Mouse (Mus musculus) 3T3-L1 (cell line): ENCODE results near the gene St6galnac3.
A peak's percentile ranks its signal among the peaks of the same experiment; 100 is the strongest.

Experiments
- DNase-seq: peaks from one replicate; pipeline ENCODE4 v3.0.0-alpha.2; 2015; ENCODE audit warnings: low read depth, low spot score

The St6galnac3 gene

GRCm38 (mm10) chr3:153516848-153517247 is 208.1 kb downstream of the St6galnac3 start:
- DNase-seq, result no peak

DNA sequence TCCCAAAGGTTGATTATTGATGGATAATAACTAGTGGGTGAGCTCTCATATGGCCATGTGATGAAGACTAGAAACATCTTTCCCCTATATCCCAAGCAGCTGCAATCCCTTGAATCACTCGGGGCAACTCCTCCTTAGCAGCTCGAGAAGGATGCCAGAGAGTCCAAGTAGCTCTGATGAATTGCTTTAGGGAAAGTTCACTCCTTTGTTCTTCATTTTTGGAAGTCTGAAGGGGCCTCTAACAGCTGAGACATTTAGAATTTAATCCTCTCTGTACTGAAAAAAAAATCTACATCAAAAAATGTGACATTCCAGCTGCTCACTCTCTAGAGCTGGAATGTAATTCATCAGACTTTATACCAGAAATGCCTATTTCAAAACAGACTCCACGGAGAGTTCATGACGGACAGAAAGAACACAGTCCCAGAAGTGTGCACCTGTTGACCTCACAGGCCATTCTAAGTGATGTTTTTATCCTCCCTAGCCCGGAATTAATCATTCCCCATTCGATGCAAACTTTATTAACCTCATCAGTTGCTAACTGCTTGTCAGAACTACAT is 211.4 kb downstream of the St6galnac3 start:
- no peak for DNase-seq

- no peak for DNase-seq
These were observed 212.4 kb downstream of the St6galnac3 start for GRCm38 (mm10) chr3:153512545-153512944.

DNA sequence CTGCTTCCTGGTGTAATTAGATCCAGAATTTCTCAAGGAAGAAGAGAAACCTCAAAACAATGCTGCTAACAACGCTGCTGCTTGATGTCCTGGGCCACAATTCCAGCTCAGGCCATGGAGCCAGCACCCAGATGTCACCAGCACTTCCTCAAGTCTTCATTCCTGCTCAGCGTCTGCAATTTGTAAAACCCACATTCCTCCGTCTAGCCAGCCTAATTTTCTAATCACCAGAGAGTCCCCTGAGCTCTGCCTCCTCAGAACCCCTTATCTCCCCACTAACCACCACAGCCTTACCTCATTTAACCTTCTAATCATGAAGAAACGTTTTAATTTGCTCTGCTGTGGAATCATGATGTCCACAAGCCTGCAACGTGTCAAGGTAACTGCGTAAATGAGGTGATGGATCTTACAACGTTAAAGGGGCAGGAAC is 213.8 kb downstream of the St6galnac3 start:
- no peak for DNase-seq

GRCm38 (mm10) chr3:153510048-153510630 is 214.8 kb downstream of the St6galnac3 start:
- DNase-seq, result no peak

DNA sequence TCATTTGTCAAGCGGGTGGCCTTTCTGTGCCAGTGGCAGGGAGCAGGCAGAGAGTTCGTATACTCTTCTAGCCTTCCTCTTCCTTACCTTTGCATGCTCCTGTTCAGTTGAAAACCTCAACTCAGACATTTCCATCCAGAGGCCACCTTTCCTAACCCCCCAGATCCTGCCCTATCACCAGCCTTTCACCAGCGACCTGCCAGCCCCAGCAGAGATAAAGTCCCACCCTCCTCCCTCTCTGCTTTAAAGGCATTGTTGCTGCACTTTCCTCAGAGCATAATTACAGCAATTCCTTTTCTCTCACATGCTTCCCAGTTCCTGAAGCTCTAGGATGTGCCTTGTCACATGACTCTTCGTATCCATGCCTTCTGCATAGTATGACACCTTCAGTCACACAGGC is 215.3 kb downstream of the St6galnac3 start:
- DNase-seq, result no peak

DNA sequence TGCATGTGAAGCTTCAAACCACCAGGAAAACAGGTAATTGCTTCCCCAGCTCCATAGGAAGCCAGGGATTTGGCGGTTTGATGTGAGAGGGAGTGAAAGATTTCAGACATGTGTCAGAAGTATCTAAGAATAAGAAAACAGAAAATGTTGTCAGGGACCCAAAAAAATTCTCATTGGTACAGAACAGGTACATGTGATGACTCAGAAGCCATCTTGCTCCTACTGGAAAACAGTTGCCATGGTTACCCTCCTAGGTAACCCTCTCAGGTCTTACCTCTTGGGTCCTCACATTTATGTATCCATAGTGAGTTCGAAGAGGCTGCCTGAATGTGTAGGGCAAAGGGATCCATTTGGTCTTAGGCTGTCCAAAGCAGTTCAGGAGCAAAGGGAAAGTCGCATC is 215.9 kb downstream of the St6galnac3 start:
- no peak for DNase-seq

- DNase-seq, result no peak
These were observed 216.4 kb downstream of the St6galnac3 start for GRCm38 (mm10) chr3:153508592-153508991.

GRCm38 (mm10) chr3:153507599-153507998 is 217.4 kb downstream of the St6galnac3 start:
- no peak for DNase-seq

DNA sequence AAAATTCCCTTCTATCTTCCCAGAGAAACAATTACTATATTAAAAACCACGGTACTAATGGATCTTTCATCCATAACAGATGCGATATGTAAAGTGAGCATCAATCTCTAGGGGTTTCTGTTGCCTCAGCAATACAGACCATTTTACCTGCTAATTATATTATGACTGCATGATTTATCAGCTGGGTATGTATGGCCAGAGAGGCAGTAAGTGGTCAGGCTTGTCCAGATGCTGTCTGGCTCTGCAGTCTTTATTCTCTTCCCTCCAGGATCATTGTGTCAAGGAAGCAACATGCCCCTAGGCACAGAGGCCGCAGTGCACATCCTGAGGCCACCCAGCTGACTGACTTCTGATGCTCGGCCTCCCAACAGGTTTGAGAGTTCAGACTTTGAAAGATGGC is 222.5 kb downstream of the St6galnac3 start:
- DNase-seq, result no peak

- DNase-seq, result peak; percentile 17
These were observed 223.6 kb downstream of the St6galnac3 start for GRCm38 (mm10) chr3:153501333-153501877.

GRCm38 (mm10) chr3:153492986-153493385 is 232.0 kb downstream of the St6galnac3 start:
- no peak for DNase-seq

DNA sequence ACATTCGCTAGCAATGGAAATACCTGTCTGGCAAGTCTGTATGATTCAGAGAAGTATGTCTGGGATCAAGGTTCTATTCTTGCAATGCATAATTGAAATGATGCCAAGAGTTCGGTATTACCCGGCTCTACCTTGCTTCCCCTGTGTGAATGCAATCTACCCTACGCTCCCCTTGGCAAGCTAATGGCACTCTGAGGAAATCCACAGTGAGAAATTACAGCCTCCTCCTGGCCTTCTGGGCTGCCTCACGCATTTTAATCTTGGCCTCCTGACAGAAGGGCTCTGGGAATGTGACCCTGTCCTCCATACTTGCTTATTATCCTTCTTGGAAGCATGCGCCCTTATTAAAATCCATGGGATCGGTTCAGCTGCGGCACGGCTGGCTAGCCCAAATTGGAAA is 235.3 kb downstream of the St6galnac3 start:
- DNase-seq, result no peak

DNA sequence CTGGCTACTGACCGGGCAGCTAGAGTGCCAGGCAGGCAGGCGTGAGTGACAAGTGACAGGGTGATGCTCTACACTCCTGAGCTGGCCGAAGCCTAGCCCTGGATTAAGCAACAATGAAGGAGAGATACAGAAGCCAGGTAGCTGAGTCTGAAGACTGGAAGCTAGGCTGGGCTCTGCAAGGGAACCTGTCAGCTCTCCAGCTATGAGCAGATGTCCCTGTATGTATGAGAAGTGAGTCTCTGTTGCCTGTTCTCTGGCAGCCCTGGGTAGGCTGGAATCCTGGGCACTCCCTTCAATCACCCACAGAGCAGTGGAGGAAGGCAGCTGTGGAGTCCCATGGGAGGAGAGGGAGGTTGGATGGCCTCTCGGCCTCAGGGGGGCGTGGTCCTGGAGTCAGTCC is 236.0 kb downstream of the St6galnac3 start:
- no peak for DNase-seq

GRCm38 (mm10) chr3:153485176-153485575 is 239.8 kb downstream of the St6galnac3 start:
- DNase-seq, result no peak

DNA sequence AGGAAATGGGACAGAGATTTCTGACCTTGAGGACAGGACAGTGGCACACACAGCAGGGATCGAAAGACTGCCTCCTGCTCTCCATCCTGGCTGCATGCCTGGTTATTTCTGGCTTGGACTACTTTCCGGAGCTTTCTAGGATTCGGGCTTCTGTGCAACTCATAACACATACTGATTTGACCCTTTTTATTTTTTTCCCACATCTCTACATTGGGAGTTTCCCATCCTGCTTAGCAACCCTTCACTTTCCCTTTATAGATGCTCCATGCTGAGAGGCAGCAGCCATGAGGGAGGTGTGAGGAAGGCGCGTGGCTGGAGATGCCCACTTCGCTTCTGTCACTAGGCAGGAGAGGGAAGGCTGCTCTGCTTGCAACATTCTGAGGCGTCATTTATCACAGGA is 240.3 kb downstream of the St6galnac3 start:
- no peak for DNase-seq

DNA sequence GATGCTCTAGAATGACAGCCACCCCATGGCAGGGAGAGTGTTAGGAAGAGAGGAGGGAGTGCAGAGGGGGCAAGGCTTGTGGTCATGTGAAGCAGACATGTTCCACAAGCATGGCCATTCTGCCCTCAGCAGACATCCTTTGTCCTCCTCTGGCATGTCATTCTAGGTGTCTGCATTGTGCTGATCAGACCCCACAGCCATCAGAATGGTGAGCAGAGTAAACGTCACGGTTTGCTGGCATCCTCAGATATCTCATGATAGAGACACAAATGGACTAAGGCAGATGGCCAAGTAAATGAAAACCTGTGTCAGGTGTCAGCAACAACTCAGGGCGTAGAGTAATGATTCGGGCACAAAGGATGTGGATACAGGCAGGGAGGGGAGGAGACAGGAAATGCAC is 241.3 kb downstream of the St6galnac3 start:
- DNase-seq, result no peak

GRCm38 (mm10) chr3:153482098-153482497 is 242.9 kb downstream of the St6galnac3 start:
- DNase-seq, result no peak

DNA sequence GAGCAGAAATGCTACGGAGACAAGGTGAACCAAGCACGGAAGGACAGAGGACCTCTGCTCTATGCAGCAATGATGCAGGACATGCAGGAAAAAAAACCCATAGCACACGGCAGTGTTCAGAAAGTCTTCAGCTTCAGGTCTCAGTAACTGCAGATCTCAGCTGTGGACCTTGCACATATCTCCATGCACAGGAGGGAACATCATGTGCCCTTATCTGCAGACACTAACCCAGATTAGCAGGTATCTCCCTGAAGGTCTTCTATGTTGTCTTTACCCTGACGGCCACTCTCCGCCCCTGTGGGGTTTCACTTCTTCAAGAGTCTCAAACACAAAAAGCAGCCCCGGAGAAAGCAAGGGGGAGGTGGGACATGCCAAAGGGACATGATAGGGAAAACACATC is 244.0 kb downstream of the St6galnac3 start:
- no peak for DNase-seq

DNA sequence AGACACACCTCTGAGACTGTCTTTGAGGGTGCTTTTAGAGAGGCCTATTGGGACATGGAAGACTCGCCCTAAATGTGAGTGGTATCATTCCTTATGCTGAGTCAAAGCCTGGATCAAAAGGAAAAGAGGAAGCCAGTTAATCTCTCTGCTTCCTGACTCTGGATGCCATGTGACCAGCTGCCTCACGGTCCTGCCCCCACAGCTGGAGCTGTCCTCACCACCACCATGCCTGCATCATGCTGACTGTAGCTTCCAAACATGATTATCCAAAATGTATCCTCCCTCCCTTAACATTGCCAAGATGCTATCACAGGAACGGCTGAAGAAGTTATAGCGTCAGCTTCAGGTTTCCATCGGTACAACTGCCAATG is 244.4 kb downstream of the St6galnac3 start:
- no peak for DNase-seq

DNA sequence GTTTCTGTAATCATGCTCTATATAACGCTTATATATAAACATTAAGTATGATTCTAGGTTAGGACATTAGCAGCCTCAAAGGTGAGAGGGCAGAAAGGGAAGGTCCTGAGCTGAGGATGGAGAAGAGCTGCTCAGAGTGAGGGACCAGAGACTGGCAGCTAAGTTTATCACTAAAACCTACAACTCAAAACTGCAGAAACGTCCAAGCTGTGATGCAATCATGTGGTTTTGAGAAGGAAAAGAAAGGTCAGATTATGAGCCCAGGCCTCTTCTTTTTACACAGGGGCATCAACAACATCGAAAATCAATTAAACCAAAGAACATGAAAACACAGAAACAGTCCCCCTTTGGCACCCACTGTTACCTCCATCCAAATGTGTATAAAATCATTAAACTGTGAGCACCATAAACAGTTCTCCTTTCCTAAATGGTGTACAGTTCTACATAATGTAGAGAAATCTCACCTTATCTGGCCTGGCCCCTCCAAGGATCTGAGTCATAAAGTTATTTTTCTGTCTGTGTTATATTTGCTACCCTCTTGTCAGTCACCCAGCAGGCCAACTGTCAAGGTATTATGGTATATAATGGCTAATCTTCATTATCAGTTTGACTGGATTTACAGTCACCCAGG is 244.9 kb downstream of the St6galnac3 start:
- DNase-seq, result no peak

DNA sequence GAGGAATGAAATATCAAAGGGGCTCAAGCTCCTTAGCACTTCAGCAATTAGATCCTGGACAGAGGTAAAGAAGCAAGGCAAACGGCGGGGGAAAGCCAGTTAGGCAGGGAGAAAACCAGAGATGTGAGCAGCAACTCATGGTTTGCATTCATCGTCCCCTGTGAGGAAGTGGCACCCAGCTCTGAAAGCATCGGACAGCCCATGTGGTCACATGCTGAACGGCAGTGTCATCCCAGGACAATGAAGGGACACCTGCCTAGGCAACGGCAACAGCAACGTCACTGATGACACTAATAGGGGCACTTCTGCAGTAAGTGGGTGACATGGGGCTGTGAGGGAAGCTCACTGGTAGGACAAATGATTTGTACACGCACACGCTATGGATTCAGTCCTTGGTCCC is 249.1 kb downstream of the St6galnac3 start:
- no peak for DNase-seq

- DNase-seq, result no peak
These were observed 249.5 kb downstream of the St6galnac3 start for GRCm38 (mm10) chr3:153475461-153475860.
